Mouse (Mus musculus): ENCODE measurements around the gene Fam135a. TPM values are rescaled to one million over a fixed set of nuclear protein-coding genes. Genes with fewer than 3 reads are reported as not detected.

Fam135a gene
- polyA plus RNA-seq, 1 experiment from 2014 or later, result 37.5 TPM

GRCm38 (mm10) chr1:24090603-24091002 lies 9.5 kb downstream of the Fam135a start:
- ATAC-seq (ENCODE audit: insufficient number of reproducible peaks, insufficient read depth, low FRiP score, low read depth), result no peak
- H3K4me3 ChIP-seq (ENCODE audit: low read depth, low read length), result no peak overlapping the region
- H3K27ac ChIP-seq (ENCODE audit: low read length), result no peak overlapping the region
- no peaks in the 10 kb centered on the region for H3K36me3 ChIP-seq (ENCODE audit: control insufficient read depth, insufficient read depth, low read length)
- H3K9ac ChIP-seq (replicated peaks; ENCODE audit: low read depth, low read length), result no peak overlapping the region
- WGBS, result 89% methylated on average over 2 of the region's 2 CpGs
- peaks cover 5% of the 10 kb centered on the region; the same call in 1 of the 2 replicates for H3K4me1 ChIP-seq (ENCODE audit: control insufficient read depth, insufficient read depth, low read length)
- no peak overlapping the region for H3K4me2 ChIP-seq (replicated peaks; ENCODE audit: low read depth, low read length)
- no peaks in the 10 kb centered on the region for H3K9me3 ChIP-seq (ENCODE audit: control insufficient read depth, low read depth, low read length)
- H3K27me3 ChIP-seq (ENCODE audit: control insufficient read depth, insufficient read depth, low read length), result no peaks in the 10 kb centered on the region

DNA sequence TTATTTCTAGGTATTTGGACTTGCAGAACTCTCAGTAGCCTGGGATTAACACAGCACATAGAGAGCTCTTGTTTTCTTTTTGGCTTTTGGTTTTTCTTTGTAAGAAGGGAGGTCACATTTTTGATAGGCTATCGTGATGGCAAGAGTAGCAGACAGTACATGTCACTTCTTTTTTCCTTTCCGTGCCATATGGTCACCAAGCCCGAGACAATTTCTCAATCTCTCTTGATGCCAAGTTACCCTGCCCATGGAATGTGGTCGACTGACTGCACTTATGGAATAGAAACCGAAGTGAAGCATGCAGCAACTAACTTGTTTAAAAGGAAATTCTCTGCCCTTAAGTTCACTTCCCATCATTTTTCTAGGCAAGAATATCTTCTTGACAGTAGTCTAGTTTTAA lies 10.0 kb downstream of the Fam135a start:
- H3K9me3 ChIP-seq (ENCODE audit: control insufficient read depth, low read depth, low read length), result no peaks in the 10 kb centered on the region
- H3K27ac ChIP-seq (ENCODE audit: low read length), result no peak overlapping the region
- no peak for ATAC-seq (ENCODE audit: insufficient number of reproducible peaks, insufficient read depth, low FRiP score, low read depth)
- H3K4me1 ChIP-seq (ENCODE audit: control insufficient read depth, insufficient read depth, low read length), result peaks cover 5% of the 10 kb centered on the region; the same call in 1 of the 2 replicates
- H3K36me3 ChIP-seq (ENCODE audit: control insufficient read depth, insufficient read depth, low read length), result no peaks in the 10 kb centered on the region
- H3K9ac ChIP-seq (replicated peaks; ENCODE audit: low read depth, low read length), result no peak overlapping the region
- no peak overlapping the region for H3K4me3 ChIP-seq (ENCODE audit: low read depth, low read length)
- H3K27me3 ChIP-seq (ENCODE audit: control insufficient read depth, insufficient read depth, low read length), result no peaks in the 10 kb centered on the region
- no peak overlapping the region for H3K4me2 ChIP-seq (replicated peaks; ENCODE audit: low read depth, low read length)
- WGBS, result 59% methylated on average over 5 of the region's 5 CpGs

GRCm38 (mm10) chr1:24086176-24086575 lies 14.0 kb downstream of the Fam135a start:
- H3K9me3 ChIP-seq (ENCODE audit: control insufficient read depth, low read depth, low read length), result no peaks in the 10 kb centered on the region
- no peak overlapping the region for H3K27ac ChIP-seq (ENCODE audit: low read length)
- 90% methylated on average over 3 of the region's 3 CpGs for WGBS
- no peak for ATAC-seq (ENCODE audit: insufficient number of reproducible peaks, insufficient read depth, low FRiP score, low read depth)
- no peak overlapping the region for H3K4me2 ChIP-seq (replicated peaks; ENCODE audit: low read depth, low read length)
- H3K4me3 ChIP-seq (ENCODE audit: low read depth, low read length), result no peak overlapping the region
- H3K4me1 ChIP-seq (ENCODE audit: control insufficient read depth, insufficient read depth, low read length), result no peaks in the 10 kb centered on the region
- H3K36me3 ChIP-seq (ENCODE audit: control insufficient read depth, insufficient read depth, low read length), result no peaks in the 10 kb centered on the region
- no peaks in the 10 kb centered on the region for H3K27me3 ChIP-seq (ENCODE audit: control insufficient read depth, insufficient read depth, low read length)
- no peak overlapping the region for H3K9ac ChIP-seq (replicated peaks; ENCODE audit: low read depth, low read length)

DNA sequence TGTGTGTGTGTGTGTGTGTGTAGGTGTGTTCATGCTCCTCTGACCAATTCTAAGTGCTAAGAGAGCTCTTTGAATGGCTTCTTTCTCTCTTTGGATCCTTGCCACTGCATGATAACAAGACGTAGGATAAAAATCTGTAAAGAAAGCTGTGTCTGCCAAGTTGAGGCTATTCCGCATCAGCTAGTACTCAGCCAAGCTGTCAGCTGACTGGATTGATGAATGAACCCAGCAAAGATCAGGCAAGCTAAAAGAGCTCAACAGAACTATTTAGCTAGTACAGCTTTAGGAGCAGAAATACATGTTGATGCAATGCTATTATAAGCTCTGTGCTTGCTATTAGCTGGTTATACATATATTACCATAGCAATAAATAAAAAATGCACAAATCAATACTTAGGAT lies 25.7 kb downstream of the Fam135a start:
- Histone ChIP-seq H3K27ac (ENCODE audit: low read length) (no peak overlapping the region), H3K4me3 (ENCODE audit: low read depth, low read length) (no peak overlapping the region), H3K27me3 (ENCODE audit: control insufficient read depth, insufficient read depth, low read length) (no peaks in the 10 kb centered on the region), H3K9me3 (ENCODE audit: control insufficient read depth, low read depth, low read length) (no peaks in the 10 kb centered on the region), H3K4me2 (replicated peaks; ENCODE audit: low read depth, low read length) (no peak overlapping the region), H3K36me3 (ENCODE audit: control insufficient read depth, insufficient read depth, low read length) (peaks cover 7% of the 10 kb centered on the region), H3K9ac (replicated peaks; ENCODE audit: low read depth, low read length) (no peak overlapping the region), H3K4me1 (ENCODE audit: control insufficient read depth, insufficient read depth, low read length) (no peaks in the 10 kb centered on the region)
- ATAC-seq (ENCODE audit: insufficient number of reproducible peaks, insufficient read depth, low FRiP score, low read depth), result no peak
- 32% methylated on average over 2 of the region's 2 CpGs for WGBS

DNA sequence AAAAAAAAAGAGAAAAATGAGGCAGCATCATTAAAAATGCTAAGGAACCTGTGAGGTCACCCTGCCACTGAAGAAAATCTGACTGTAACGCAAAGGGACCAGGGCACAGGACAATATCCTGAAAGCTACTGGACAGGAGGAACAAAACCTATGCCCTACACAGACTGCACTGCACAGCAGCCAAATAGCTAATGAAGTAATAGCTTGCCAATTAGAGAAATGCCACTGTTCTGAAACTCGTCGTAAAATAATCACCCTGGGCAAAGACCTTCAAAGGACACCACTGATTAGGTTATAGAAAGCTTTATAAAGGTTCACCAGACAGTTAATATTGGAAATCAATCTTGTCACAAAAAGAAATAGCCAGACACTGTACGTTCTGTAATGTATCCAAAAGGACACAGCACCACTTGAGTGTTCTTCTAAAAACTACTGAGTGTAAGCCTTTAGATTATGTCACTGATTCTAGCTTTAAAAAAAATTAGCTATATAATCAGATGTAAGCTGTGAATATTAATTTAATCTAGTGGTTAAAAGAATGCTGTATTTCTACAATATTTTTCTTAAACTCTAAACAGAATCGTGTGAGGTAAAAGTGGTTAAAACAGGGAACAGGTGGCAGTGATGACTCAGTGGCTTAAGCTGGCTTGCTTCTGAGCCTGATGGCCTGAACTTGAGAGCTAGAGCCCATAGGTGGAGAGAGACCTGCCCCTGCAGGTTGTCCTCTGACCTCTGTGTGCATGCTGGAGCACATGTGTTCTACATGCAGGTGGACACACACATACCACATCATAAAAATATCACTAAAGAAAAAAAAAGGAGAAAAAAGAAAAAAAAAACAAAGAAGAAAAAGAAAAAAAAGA lies 26.5 kb downstream of the Fam135a start:
- H3K9ac ChIP-seq (replicated peaks; ENCODE audit: low read depth, low read length), result no peak overlapping the region
- H3K27ac ChIP-seq (ENCODE audit: low read length), result no peak overlapping the region
- H3K4me2 ChIP-seq (replicated peaks; ENCODE audit: low read depth, low read length), result no peak overlapping the region
- peaks cover 7% of the 10 kb centered on the region for H3K36me3 ChIP-seq (ENCODE audit: control insufficient read depth, insufficient read depth, low read length)
- no peaks in the 10 kb centered on the region for H3K27me3 ChIP-seq (ENCODE audit: control insufficient read depth, insufficient read depth, low read length)
- no peaks in the 10 kb centered on the region for H3K4me1 ChIP-seq (ENCODE audit: control insufficient read depth, insufficient read depth, low read length)
- H3K4me3 ChIP-seq (ENCODE audit: low read depth, low read length), result no peak overlapping the region
- H3K9me3 ChIP-seq (ENCODE audit: control insufficient read depth, low read depth, low read length), result no peaks in the 10 kb centered on the region
- no peak for ATAC-seq (ENCODE audit: insufficient number of reproducible peaks, insufficient read depth, low FRiP score, low read depth)
- 83% methylated on average over 5 of the region's 5 CpGs for WGBS

DNA sequence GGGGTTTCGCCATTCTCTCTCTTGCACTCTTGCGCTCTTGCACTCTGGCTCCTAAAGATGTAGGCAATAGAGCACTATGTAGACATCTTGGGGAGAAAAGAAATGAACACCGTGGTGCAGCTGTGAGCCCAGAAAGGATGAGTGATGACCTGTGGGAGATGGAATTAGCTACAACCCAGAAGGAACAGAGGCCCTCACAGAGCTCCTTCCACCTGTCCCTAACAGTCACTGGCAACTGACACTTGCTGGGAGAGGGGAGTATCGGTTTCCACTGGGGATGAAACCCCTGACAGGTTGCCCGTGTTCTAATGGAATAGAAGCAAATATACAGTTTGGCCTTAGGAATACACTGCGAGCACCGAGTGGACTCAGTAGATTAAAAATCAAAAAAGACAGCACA lies 31.3 kb downstream of the Fam135a start:
- 92% methylated on average over 7 of the region's 7 CpGs for WGBS
- Histone ChIP-seq H3K36me3 (ENCODE audit: control insufficient read depth, insufficient read depth, low read length) (peaks cover 7% of the 10 kb centered on the region), H3K27me3 (ENCODE audit: control insufficient read depth, insufficient read depth, low read length) (no peaks in the 10 kb centered on the region), H3K9me3 (ENCODE audit: control insufficient read depth, low read depth, low read length) (no peaks in the 10 kb centered on the region), H3K4me1 (ENCODE audit: control insufficient read depth, insufficient read depth, low read length) (no peaks in the 10 kb centered on the region), H3K27ac (ENCODE audit: low read length) (no peak overlapping the region), H3K4me2 (replicated peaks; ENCODE audit: low read depth, low read length) (no peak overlapping the region), H3K4me3 (ENCODE audit: low read depth, low read length) (no peak overlapping the region), H3K9ac (replicated peaks; ENCODE audit: low read depth, low read length) (no peak overlapping the region)
- no peak for ATAC-seq (ENCODE audit: insufficient number of reproducible peaks, insufficient read depth, low FRiP score, low read depth)

DNA sequence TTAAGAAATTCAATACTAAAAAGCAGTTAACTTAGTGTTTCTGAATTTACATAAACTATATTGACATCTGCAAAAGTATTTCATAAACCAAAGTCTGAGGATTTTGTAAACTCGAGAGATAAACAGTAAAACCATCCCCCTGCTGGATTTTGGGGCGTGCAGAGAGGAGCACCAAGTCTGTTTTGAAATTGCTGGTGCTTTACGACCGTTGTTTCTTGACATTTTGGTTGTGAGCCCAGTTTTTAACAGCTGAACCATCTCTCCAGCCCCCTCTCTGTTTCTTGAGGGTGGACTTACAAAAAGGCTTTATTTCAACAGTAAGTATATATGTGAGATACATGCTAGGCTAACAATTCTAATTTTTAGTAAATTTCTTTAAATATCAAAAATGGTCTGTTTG lies 33.4 kb downstream of the Fam135a start:
- Histone ChIP-seq H3K9ac (replicated peaks; ENCODE audit: low read depth, low read length) (no peak overlapping the region), H3K4me1 (ENCODE audit: control insufficient read depth, insufficient read depth, low read length) (no peaks in the 10 kb centered on the region), H3K9me3 (ENCODE audit: control insufficient read depth, low read depth, low read length) (no peaks in the 10 kb centered on the region), H3K4me3 (ENCODE audit: low read depth, low read length) (no peak overlapping the region), H3K4me2 (replicated peaks; ENCODE audit: low read depth, low read length) (no peak overlapping the region), H3K27ac (ENCODE audit: low read length) (no peak overlapping the region), H3K27me3 (ENCODE audit: control insufficient read depth, insufficient read depth, low read length) (no peaks in the 10 kb centered on the region), H3K36me3 (ENCODE audit: control insufficient read depth, insufficient read depth, low read length) (peaks cover 2% of the 10 kb centered on the region)
- 57% methylated on average over 4 of the region's 4 CpGs for WGBS
- ATAC-seq (ENCODE audit: insufficient number of reproducible peaks, insufficient read depth, low FRiP score, low read depth), result 0 out of 2 replicates have a peak, but pooled peaks have one; percentile 37

DNA sequence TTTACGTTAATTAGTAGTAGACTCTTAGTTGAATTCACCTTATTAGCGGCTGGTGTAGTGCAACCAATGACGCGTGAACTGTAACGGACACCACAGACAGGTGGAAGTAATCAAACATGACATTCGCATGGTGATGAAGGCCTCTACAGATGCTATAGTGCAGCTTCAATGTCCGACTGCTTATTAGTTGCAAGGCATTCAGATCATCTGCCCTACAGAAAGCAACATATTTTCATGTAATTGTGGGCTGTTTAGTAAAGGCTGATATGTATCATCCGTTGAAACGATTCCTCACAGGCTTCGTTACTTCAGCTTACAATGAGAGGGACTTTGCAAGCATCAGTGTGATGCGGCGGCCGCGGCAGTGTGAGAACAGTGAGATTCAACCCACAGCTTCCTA lies 44.4 kb downstream of the Fam135a start:
- H3K4me2 ChIP-seq (replicated peaks; ENCODE audit: low read depth, low read length), result no peak overlapping the region

More for the DNA sequence above, 44.4 kb downstream of the Fam135a start:
- WGBS, result 94% methylated on average over 14 of the region's 14 CpGs
- ATAC-seq (ENCODE audit: insufficient number of reproducible peaks, insufficient read depth, low FRiP score, low read depth), result no peak
- H3K27me3 ChIP-seq (ENCODE audit: control insufficient read depth, insufficient read depth, low read length), result no peaks in the 10 kb centered on the region
- no peak overlapping the region for H3K9ac ChIP-seq (replicated peaks; ENCODE audit: low read depth, low read length)
- no peak overlapping the region for H3K27ac ChIP-seq (ENCODE audit: low read length)
- H3K9me3 ChIP-seq (ENCODE audit: control insufficient read depth, low read depth, low read length), result no peaks in the 10 kb centered on the region
- H3K4me1 ChIP-seq (ENCODE audit: control insufficient read depth, insufficient read depth, low read length), result no peaks in the 10 kb centered on the region
- no peak overlapping the region for H3K4me3 ChIP-seq (ENCODE audit: low read depth, low read length)
- H3K36me3 ChIP-seq (ENCODE audit: control insufficient read depth, insufficient read depth, low read length), result peaks cover 12% of the 10 kb centered on the region

Data from stomach, embryonic 14.5 days (tissue).